Mouse (Mus musculus): ENCODE results near the gene Tmem44. TPM values are rescaled to one million over a fixed set of nuclear protein-coding genes. Genes with fewer than 3 reads are reported as not detected.

Tmem44 gene
- total RNA-seq, 2 experiments from 2014 or later = 55.9 to 61.6 TPM

DNA sequence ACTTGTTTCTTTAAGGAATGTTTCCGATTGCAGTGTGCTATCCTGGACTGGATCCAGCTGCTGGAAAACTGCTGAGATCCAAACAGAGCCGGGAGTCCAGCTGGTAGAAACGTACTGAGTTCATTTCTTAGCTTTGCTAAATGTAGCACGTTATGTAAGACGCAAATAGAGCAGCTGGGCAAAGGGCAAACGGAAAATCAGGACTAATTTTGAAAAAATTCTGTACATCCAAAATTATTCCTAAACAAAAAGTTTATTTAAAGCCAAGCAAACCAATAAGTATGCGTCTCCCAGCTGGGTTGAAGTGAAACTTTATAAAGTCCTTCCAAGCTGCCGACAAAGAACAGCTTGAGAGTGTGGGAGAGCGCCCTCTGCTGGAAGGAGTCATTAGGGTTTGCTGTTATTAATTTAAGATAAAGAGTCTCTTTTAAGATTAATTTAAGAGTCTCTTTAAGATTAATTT lies 30.2 kb downstream of the Tmem44 start:
- peak; percentile 83 to 84 for DNase-seq (ENCODE audit: low spot score in 2 of 2)

DNA sequence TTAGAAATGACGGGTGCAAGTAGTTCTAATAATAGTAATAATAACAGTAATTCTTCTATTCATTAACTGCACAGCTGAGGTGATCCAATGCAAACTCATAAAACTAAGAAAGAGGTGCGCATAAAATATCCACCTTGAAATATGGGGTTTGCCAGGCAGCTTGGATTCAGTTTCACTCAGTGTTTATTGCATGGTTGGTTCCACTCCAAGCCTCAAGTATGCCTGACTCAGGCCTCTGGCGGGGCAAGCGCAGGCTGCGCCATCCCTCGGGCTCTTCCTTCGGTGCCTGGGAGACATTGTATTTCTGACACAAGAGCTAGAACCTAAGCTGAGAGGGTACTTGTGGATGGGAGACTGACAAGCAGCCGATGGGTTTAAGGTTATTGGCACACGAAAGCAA lies 32.0 kb downstream of the Tmem44 start:
- no peak for DNase-seq (ENCODE audit: low spot score in 2 of 2)

DNA sequence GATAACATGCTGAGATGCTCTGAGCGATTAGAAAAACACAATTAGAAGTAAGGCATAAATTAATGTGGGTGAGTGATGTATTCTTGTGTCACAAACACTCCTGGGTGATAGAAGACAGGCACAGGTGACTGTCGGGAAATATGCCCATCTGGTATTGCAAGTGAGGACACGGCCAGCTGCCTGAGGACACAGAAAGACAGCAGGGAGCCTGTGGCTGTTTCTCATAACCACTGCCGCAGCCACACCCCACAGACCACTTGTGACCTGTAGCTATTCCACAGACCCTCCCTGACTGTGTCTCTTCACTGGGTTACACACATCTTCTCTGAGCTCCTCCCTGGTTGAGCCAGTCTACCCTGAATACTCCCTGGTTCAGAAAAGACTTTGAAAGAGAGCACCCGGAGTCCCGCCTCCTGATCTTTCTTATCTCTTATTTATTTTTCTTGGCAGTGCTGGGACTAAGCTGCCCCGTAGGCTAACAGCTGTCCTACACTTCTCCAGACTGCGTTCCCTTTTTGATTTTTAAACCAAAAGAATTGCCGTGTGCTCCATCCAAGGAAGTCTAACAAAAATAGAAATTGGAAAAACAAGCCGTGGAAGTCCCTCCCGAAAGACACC lies 32.9 kb downstream of the Tmem44 start:
- DNase-seq (ENCODE audit: low spot score in 2 of 2) = no peak

DNA sequence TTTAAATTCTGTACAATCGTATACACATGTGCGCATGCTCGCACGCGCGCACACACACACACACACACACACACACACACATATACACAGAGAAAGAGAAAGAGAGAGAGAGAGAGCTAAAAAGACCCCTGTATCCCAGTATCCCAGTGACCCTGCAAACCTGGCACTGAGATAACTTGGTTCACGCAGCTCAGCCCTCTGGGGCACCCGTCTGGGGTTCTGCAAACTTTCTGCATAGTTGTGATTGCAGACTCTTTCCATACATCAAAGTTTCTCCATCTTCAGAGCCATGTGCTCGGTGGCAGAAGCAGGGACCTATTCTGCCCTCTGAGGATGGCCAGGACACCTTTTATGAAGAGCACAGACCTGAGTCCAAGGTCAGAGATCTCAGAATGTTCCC lies 33.6 kb downstream of the Tmem44 start:
- DNase-seq (ENCODE audit: low spot score in 2 of 2) = no peak

DNA sequence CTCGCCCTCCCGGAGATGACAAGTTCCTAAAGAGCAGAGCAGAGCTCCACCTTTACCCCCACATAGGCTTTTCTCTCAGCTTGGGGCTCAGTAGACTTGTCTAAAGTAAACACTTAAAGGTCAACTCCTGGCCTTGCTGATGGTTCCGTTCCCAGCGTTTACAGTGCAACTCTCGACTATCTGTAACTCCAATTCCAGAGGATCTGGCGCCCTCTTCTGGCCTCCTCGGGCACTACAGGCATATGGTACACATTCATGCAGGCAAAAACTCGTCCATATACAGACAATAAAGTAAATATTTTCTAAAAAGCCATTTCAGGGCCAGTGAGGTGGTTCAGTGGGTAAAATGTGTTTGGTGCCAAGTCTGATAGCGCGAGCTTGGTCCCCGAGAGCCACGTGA lies 35.2 kb downstream of the Tmem44 start:
- DNase-seq (ENCODE audit: low spot score in 2 of 2) = no peak

DNA sequence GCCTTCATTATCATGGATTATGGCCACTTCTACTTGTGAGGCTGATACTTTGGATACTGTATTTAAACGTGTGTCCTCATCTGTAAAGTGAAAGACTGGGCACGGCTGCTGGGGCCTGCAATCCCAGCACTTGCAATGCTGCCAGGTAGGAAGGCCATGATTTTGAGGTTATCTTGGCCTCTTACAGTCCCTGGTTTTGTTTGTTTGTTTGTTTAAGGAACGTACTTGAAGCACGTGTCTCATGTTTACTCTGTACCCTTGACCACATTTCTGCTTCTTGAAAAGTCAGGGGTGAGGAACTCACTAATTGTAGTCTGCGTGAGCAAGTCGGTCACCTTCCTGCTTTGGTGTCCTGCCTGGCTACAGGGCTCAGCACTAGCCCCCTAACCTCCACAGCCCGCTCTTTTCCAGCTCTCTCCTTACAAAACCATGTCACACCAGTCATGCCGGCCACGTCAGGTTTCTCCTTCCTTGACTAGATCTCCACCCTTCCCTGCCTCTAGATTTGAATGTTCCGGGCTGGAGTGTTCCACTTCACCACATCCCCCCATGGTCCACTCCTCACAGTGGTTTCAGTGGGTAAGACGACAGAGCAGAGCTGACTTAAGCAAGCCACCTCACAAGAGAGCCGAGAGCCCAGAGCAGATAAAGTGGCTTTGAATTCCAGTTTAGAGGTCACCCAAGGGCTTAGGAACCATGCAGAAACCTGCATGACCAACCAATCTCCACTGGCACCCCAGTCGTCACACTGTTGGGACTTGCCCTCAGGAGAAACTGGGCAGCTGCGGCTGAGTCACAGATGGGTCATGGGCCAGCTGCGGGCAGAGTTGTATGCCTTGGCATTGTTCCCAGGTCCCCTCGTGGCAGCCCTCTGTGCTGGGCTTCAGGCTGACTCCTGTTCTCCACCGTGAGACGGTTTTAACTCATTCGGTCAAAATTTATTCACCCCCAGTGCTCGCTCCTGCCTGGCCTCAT lies 37.3 kb downstream of the Tmem44 start:
- DNase-seq (ENCODE audit: low spot score in 2 of 2) = peak; percentile 48 to 55

DNA sequence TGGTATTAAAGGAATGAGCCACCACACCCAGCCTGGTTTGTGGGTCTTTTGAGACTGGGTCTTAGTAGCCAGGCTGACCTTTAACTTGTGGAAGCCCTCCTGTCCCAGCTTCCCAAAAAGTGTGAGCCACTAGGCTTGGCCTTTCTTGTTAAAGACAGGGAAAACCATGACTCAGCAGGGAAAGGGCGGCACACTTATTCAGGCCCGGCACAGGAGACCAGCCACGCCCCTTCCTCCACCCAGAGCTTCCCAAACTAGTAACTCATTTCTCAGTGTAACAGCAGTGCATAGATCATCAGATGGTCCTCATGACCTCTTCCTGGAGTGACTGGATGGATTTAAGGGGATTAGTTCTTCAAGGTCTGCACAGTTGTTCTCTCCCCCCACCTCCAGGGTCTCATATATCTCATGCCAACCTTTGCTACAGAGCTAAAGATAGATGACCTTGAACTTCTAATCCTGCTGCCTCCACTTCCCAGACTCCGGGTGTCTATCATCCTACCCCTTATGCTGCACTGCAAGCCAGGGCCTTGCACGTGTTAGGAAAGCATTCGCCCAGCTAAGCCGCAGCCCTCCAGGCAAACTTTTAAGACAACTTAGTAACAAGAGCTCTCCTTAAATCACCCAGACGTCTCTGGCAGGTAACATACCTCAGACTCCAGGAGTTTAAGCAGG lies 38.1 kb downstream of the Tmem44 start:
- no peak for DNase-seq (ENCODE audit: low spot score in 2 of 2)

DNA sequence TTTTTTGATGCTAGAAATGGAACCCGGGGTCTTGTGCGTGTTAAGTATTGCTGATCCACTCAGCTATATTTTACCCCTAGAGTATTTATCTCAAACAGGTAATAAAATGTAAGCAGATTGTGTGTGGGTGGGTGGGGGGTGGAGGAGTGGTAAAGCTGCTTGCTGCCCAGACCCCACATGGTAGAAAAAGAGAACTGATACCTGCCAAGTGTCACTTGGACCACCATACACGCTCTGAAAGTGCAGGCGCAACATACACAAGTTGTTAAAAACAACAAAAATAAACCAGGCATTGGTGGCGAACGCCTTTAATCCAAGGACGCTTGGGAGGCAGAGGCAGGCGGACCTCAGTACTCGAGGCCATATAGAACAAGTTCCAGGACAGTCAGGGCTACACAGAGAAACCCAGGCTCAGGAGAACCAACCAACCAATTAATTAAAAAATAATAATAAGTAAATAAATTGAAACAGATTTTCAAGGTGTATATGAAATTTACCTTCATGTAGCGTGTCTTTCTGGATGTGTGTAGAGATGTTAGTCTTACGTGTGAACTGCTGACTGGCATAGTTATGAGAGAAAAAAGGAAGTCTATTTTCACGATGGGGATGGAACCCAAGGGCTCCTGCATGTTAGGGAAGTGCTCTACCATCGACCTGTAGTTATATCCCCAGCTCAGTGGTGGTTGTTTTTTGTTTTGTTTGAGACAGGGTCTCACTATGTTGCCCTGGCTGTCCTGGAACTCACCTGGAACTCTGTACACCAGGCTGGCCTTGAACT lies 38.9 kb downstream of the Tmem44 start:
- DNase-seq (ENCODE audit: low spot score in 2 of 2) = no peak

DNA sequence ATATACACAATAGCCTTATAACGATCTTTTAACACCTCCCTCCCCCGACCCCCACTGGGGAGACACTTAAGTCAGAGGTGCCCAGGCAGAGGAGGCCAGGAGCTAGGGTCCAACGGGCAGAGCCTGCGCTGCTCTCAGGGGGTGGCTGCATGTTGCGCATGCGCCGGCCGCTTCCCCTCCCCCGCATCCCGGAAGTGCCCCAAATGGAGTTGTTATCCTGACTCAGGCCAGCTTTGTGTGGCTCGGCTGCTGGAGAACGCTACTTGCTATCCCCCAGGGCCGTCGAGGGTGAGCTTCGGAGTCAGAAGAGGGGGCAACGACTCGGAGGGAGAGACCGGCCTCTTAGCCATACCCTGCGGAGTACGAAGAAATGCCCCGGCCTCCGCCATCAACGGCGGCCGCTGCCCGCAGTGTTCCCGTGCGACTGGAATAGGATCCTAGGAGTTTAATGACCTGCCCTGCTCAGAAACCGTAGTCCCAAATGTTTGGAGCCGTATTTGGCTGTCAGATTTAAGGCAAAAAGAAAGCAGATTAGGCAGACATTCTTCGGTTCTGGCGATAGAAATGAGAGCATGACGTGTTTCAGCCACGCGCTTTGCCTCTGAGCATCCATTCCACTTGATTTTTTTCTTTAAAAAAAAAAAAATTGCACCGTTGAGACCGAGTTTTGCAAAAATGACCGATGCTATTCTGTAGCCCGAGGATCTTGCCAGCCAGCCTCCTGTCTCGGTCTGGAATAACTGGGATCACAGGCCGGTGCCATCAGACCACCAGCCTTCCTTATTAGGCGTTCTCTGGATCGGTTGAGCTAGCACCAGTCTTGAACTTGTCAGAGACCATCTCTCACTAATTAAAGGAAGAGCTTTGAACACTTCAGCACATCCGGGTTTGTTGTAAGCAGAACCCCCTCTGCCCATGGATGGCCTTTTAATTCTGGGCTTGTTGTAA lies 39.9 kb downstream of the Tmem44 start:
- DNase-seq (ENCODE audit: low spot score in 2 of 2) = peak; percentile 90 to 92

DNA sequence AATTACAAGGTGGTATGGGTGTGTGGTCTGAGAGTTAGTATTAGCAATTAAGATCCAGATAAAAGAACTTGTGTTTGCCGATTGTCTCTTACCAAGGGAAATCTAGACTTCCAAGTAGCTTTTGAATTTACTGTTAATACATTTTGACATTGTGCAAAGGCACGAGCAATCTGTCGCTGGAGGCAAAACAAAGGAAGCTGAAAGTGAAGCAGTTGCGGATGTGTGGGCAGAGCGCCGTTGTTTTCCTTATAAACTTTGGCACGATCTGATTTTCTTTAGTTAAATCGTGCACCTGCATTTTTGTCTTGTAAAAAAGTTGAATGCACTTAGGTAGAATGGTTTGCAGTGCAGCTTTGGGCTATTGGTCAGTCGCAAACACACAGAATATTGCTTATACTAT lies 40.6 kb downstream of the Tmem44 start:
- no peak for DNase-seq (ENCODE audit: low spot score in 2 of 2)

DNA sequence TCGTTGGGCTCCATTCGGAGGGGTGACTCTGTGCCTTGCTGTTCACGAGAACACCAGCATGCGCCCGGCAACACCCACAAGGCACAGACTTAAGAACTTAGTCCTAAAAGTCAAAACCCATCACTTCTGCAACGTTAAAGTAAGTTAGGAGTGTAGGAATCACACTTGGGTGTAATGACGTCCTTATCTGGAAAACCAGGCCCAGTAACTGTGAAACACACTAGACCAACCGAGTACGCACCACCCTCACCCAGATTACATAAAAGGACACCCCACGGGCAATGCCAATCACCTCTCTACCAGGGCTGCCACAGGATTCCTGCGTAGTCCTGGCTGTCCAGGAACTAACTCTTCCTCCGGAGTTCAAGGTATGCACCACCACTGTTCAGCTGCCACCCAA lies 41.3 kb downstream of the Tmem44 start:
- no peak for DNase-seq (ENCODE audit: low spot score in 2 of 2)

DNA sequence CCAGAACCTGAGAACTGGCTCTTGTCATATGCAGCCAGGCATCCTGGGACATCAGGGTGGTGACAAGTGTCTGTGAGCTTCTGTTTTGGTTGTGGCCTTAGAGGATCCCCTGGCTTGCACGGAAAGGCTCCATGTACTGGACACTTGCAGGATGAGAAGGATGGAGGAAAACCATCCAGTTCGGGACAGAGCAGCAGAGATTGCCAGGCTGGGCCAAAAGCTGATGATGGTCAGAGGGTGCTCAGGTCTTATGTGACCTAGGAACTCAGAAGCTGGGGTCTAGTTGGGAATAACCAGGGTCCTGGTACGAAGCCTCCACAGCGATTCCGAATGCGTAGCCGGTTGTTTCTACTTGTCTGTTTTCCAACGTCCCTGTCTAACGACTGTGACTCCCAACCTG lies 41.9 kb downstream of the Tmem44 start:
- DNase-seq (ENCODE audit: low spot score in 2 of 2) = no peak

DNA sequence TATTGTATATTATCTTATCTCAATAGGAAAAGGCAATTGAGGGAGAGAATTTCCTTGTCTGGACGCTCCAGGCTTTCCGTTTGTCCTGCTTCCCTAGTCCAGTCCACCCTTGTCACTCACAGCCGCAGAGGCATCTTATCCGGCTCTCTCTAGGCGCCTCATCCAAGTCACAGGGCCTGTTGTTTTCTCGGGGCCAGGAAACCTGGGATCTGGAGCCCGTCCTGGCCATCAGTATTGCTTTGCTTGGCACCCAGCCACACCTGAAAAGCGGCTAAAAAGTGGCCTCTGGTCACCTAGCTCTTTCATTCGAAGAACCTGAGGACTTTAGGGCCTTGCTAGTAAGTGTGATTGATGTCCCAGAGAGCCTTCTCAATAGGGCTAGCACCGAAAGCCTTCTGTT lies 43.5 kb downstream of the Tmem44 start:
- DNase-seq (ENCODE audit: low spot score in 2 of 2) = no peak

DNA sequence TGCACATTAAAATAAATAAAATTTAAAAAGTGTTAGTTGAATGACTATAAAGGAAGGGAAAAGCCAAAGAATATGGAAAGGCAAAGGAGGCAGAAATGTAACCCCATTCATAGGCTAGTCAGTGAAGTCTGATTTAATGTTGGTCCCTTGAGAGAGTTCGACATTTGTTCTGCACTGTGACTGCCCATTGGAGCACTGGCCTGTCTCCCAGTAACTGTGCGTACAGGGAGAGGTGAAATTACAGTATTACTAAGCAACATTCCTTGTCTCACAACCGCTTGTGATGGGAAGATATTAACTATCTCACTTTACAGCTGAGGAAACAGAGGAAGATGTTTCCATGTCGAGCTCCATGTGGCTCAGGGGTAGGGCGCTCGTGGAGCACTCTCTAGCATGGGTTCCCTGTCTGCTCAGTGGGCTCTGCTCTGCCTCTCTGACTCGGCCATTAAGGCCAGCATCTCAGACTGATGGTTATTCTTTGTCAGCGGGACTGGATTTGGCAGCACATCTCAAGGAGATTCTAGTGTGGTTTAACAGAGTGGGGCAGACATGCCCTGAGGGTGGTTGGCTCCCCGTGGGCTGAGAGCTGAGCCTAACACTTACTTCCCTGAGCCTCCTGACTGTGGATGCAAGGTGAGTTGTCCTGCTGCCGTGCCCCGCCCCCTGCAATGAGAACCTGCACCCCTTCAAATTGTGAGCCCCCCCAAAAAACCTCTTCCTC lies 45.2 kb downstream of the Tmem44 start:
- DNase-seq (ENCODE audit: low spot score in 2 of 2) = no peak

DNA sequence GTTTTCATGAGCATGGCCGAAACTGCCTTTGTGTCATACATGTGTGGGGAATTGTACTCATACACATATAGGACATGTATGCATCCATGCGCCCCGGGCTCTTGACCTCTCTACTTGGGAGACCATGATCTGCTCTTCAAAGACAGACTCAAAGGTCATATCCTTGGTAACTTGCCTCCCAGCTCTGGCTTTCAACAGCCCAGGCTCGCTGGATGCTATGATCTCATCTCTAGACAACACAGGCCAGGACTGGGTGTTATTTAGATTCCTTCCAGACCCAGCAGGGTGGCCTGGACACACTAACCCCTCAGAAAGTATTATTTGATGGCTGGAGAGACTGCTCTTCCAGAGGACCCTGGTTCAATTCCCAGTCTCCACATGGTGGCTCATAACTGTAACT lies 45.8 kb downstream of the Tmem44 start:
- no peak for DNase-seq (ENCODE audit: low spot score in 2 of 2)

DNA sequence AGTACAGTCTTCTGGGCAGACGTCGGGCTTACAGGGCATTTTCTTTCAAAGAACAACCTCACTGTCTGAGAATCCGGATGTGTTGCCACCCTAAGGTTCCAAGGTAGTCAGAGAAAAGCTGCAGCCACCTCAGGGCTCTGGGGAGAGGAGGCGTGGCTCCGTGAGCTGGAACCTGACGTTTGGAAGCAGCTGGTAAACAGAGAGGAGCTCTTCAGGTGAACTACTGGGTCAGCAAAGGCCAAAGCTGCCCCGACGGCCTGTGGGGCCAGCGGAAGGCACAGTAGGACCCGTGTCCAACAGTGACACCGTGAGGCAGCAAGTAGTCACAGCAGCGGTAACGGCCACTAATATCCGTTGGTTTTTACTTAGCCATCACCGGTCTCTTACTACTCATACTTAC lies 46.7 kb downstream of the Tmem44 start:
- DNase-seq (ENCODE audit: low spot score in 2 of 2) = peak; percentile 51 to 66

DNA sequence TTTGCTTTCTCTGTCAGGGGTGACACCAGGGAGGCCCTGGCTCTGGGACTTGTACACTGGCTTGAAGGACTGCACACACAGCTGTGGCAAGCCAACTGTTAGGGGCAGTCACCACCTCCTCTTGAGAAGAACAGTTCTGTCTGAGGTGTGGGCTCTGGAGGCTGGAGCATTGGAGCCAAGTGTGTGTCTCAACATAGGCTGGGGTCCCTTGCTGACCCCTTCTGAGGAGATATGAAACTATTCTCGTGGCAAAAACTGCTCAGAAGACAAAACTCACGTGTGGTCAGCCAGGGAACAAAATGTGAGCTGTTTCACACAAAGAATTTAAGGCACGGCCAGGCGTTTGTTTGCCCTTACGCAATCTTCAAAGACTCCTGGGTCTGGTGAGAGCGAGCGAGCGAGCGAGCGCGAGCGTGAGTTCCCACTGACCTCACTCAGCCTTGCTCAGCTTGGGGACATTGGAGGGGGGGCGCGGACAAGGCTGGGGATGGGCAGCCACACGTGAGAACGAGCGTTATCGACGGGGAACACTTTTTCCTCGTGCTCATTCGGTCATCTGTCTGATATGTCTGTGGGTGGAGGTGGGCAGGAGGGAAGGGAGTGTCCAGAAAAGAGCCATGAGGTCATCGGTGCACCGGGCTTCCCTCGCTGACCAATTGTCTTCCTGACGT lies 48.3 kb downstream of the Tmem44 start:
- no peak for DNase-seq (ENCODE audit: low spot score in 2 of 2)

DNA sequence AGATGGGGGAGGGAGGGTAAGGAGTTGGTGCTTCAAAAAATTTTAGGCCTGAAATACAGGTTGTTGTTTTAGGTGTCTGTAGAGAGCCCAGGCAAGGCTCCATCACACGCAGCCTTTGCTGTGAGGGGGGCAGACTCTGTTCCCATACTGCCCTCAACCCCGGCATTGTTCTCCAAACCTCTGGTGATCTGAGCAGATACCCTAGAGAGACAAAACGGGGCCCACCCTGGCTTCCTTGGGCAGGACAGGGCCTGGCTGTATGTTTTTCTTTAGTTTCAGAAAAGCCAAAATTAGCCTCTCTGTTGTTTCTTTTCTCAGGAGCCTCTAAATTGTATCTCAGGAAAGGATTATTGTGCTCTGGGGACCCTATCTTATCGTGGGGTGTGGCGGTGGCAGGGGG lies 49.0 kb downstream of the Tmem44 start:
- DNase-seq (ENCODE audit: low spot score in 2 of 2) = no peak

DNA sequence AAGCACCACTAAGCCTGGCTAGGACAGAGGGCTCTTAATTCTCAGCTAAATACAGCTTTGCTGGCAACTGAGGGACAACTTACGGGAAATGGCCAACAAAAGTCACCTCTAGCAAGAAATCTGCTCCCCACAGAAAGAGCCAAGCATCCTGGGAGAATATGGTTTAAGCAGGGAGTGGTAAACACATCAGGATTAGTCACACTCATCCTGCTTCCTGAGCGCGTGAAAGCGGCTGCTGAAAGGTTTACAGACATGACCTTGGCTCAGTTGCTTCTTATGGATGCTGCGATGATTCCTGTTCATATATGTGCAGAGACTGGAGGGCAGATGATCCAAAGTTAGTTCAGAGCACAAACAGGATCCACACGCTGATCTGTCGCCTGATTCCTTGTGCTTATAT lies 50.4 kb downstream of the Tmem44 start:
- no peak for DNase-seq (ENCODE audit: low spot score in 2 of 2)
